Mouse (Mus musculus) subcutaneous adipose tissue, adult 2 months (tissue): ENCODE results near the gene Olfr1419. TPM values are rescaled to one million over a fixed set of nuclear protein-coding genes. Genes with fewer than 3 reads are reported as not detected.

Experiments
- polyA plus RNA-seq: library from polyadenylated mRNA; depleted of rRNA; stranded (reverse); fragments of >200 nt; gene quantifications from 2 replicates; pipeline ENCODE4 v1.2.3, GENCODE M21; 2012; ENCODE audit warnings: low replicate concordance; rRNA removed

The Olfr1419 gene
- polyA plus RNA-seq, result not detected in 2 replicates

DNA sequence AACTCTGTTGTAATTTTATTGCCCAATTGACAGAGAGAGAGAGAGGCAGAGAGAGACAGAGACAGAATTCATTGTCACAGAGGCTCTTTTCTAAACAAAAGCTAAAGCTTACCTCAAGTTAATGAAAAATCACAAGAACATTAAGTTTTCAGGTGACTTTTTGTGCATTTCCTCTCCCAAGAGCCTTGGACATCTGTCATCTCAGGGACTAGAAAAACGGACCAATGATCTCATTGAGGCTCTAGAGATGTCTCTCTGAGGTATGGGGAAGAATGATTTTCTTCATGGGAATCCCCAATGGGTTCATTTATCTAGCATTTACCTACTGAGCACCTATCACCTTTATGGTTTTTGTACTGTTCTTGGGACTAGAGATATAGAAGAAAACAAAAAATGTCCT lies at the start of gene Olfr1419:
Olfr1419 (minus strand) TSS at position 101 of the 400 bp plus-strand sequence.

DNA sequence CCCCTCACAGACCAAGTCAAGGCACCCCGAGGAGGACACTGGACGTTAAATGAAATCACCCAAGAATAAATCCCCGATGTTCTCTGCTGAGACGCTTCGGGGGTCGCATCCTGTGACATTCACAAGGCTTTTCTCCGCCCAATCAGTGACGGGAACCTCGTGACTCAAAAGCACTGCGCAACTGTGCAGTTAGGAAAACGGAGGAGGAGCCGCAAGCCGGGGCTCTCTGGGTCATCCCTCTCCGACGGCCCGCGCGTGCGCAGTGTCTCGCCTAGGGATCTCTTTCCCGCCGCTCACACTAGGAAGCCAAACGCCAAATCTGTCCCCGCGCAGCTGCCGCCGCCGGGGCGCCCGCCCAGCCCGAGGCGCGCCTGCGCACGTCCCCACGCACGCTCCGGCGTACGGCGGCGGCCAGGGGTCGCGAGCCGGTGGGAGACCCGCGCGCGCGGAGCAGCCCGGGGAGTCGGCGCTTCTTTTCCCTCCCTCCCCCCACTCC lies 37.2 kb upstream of the Olfr1419 start, which contains the start of gene Patl1:
Patl1 (plus strand) TSS at position 363 of the 496 bp plus-strand sequence.

DNA sequence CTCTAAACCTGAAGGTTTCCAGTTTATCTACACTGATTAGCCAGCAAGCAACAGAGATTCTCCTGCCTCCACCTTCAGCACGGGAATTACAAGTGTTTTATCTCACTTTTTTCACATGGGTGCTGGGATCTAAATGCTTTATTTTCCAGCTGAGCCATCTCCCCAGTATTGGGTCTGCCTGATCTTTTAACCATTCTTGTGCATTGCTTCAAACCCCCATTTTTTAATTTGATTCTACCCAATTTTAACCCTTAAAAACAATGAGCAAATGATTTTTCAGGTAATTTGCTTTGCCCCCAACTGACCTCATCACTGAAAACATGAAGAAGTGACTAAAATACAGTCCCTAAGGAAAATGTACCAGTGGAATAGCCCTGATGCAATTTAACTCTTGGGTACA lies 11.4 kb upstream of the Olfr1419 start, which contains the start of gene Olfr1420:
Olfr1420 (plus strand) TSS at position 301 of the 400 bp plus-strand sequence.

DNA sequence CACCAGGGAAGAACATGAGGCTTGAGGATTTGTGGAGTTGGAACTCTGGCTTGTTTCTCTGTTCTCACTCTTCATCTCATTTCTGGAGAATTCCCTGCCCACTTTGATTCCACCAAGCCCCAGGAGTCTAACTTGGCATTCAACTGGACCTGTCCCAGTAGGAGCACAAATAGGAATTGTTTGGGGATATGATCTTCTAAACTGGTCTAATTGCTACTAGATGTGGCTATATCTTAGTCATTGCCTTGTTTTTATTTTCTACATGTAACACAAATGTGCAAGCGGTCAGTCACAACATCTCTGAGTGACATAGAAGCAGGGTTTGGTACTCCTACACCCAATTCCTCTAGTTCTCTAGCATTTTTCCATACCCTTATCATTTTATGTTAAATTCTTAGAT lies 13.9 kb downstream of the Olfr1419 start, which contains the start of gene Olfr1418:
Olfr1418 (minus strand) TSS at position 101 of the 400 bp plus-strand sequence.

DNA sequence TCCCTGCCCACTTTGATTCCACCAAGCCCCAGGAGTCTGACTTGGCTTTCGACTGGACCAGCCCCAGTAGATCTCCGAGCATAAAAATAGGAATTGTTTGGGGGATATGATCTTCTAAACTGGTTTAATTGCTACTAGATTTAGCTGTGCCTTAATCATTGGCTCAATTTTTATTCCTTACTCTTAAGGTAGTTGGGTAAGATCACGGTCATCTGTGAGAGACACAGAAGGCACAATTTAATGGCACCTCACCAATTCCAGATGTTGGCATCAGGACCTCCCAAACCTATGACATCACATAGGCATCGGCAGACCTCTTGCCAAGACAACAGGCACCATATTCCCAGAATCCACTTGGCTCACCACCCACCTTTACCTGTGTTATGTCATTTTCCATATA lies 35.8 kb downstream of the Olfr1419 start, which contains the start of gene Olfr1417:
Olfr1417 (minus strand) TSS at position 101 of the 400 bp plus-strand sequence.

DNA sequence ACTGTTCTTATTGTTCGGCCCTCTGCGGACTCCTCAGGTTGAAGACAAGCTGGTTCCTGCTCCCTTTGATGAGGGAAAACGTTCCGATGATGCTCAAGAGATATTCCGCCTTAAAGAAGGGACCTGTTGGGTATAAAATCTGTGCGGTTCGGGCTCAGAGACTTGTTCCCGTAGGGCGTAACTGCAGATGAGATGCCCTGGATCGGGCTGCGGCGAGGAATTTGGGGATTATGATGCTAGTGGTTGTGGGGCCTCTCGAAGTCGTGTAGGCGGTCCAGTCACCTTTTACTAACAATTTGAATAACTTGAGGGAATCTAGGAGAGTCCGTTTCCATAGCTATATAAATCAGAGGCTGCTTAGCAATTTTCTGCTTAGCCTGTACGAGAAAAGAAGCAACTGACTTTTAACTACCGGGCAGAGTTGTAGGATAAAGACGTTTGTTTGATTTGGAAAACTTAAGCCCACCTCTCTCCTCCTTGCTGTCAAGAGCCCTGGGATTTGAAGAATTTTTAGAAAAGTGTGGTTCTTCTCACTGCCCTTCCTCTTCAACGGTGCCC lies 55.7 kb downstream of the Olfr1419 start, which contains the start of gene Stx3:
Stx3 (minus strand) TSS at position 261 of the 558 bp plus-strand sequence.

Other genes with a start within 250 kb of the Olfr1419 start
- gene Ms4a3, start 234.3 kb downstream of the Olfr1419 start, polyA plus RNA-seq, result not detected in 2 replicates
- gene Oosp2, start 214.5 kb downstream of the Olfr1419 start, polyA plus RNA-seq, result not detected in 2 replicates
- gene Oosp1, start 184.0 kb downstream of the Olfr1419 start, polyA plus RNA-seq, result not detected in 2 replicates
- not detected in 2 replicates for gene Oosp3, start 178.1 kb downstream of the Olfr1419 start, polyA plus RNA-seq
- gene Gif, start 127.6 kb downstream of the Olfr1419 start, polyA plus RNA-seq, result not detected in 2 replicates
- 18.3 and 19.2 TPM in 2 replicates for gene Mrpl16, start 104.7 kb downstream of the Olfr1419 start, polyA plus RNA-seq
- 6.3 and 11.1 TPM in 2 replicates for gene Stx3, start 55.7 kb downstream of the Olfr1419 start, polyA plus RNA-seq
- gene Olfr1417, start 35.9 kb downstream of the Olfr1419 start, polyA plus RNA-seq, result not detected in 2 replicates
- gene Olfr1418, start 14.0 kb downstream of the Olfr1419 start, polyA plus RNA-seq, result not detected in 2 replicates
- gene Olfr1420, start 11.5 kb upstream of the Olfr1419 start, polyA plus RNA-seq, result not detected in 2 replicates
- gene Patl1, start 37.3 kb upstream of the Olfr1419 start, polyA plus RNA-seq, result 17.1 and 19.7 TPM in 2 replicates
- 18.9 and 28.7 TPM in 2 replicates for gene Osbp, start 90.8 kb upstream of the Olfr1419 start, polyA plus RNA-seq
- gene Olfr1423, start 166.2 kb upstream of the Olfr1419 start, polyA plus RNA-seq, result not detected in 2 replicates
- gene Olfr1424, start 187.6 kb upstream of the Olfr1419 start, polyA plus RNA-seq, result not detected in 2 replicates
- gene Olfr1425, start 202.6 kb upstream of the Olfr1419 start, polyA plus RNA-seq, result not detected in 2 replicates
- gene Olfr1426, start 216.9 kb upstream of the Olfr1419 start, polyA plus RNA-seq, result not detected in 2 replicates
- not detected in 2 replicates for gene Olfr1427, start 228.2 kb upstream of the Olfr1419 start, polyA plus RNA-seq
- not detected in 2 replicates for gene Olfr1428, start 240.8 kb upstream of the Olfr1419 start, polyA plus RNA-seq
- gene Olfr76, start 248.1 kb upstream of the Olfr1419 start, polyA plus RNA-seq, result not detected in 2 replicates